Mouse (Mus musculus) liver, embryonic 15.5 days (tissue): ENCODE data around the gene Fgfr2. TPM values are rescaled to one million over a fixed set of nuclear protein-coding genes. Genes with fewer than 3 reads are reported as not detected.
A peak's percentile ranks its signal among the peaks of the same experiment; 100 is the strongest.

Experiments used
- ATAC-seq: fragments of 200-750 bp; cut with Nextera tagmentation; 2 replicates; pipeline ENCODE4 v1.8.0; 2017; ENCODE audit warnings: moderate number of reproducible peaks, mild to moderate bottlenecking, moderate library complexity; ENCODE audit not compliant: insufficient read depth
- H3K27ac ChIP-seq: fragments of 300-500 bp; sonication (generic); replicated peaks from 2 replicates; pipeline ENCODE4 v1.5.1; 2015; ENCODE audit warnings: mild to moderate bottlenecking, inconsistent platforms
- H3K27me3 ChIP-seq: fragments of 300-500 bp; sonication (generic); 2 replicates; pipeline ENCODE4 v1.6.1; 2015; ENCODE audit warnings: mild to moderate bottlenecking, inconsistent platforms
- H3K36me3 ChIP-seq: fragments of 300-500 bp; sonication (generic); replicated peaks from 2 replicates; pipeline ENCODE4 v1.6.1; 2015; ENCODE audit warnings: moderate library complexity, mild to moderate bottlenecking, inconsistent platforms
- H3K4me1 ChIP-seq: fragments of 300-500 bp; sonication (generic); replicated peaks from 2 replicates; pipeline ENCODE4 v1.6.1; 2015; ENCODE audit warnings: inconsistent platforms
- H3K4me2 ChIP-seq: fragments of 300-500 bp; sonication (generic); 2 replicates; pipeline ENCODE4 v1.6.1; 2015; ENCODE audit warnings: moderate library complexity, mild to moderate bottlenecking, inconsistent platforms
- H3K4me3 ChIP-seq: fragments of 300-500 bp; sonication (generic); replicated peaks from 2 replicates; pipeline ENCODE4 v1.5.1; 2015; ENCODE audit warnings: mild to moderate bottlenecking, inconsistent platforms
- H3K9ac ChIP-seq: fragments of 300-500 bp; sonication (generic); 2 replicates; pipeline ENCODE4 v1.6.1; 2015; ENCODE audit warnings: moderate library complexity, mild to moderate bottlenecking, inconsistent platforms
- H3K9me3 ChIP-seq: fragments of 300-500 bp; sonication (generic); replicated peaks from 2 replicates; pipeline ENCODE4 v1.6.1; 2016; ENCODE audit warnings: inconsistent platforms
- WGBS: fragments of 180-500 bp; shearing (Covaris S2); methylation state at CpG from one replicate; pipeline ENCODE4 v1.1.7; 2015; ENCODE audit warnings: mixed read lengths; ENCODE audit not compliant: insufficient replicate concordance; 5-methylcytosine and 5-hydroxymethylcytosine counted together
- polyA plus RNA-seq: library from polyadenylated mRNA; unstranded; fragments of >200 nt; fragmentation: Nextera tagmentation; extraction: Ambion mirVana; gene quantifications from 2 replicates; pipeline ENCODE4 v1.2.1, GENCODE M21; 2015

Gene Fgfr2
- polyA plus RNA-seq, 1 experiment from 2014 or later: 10.5 TPM

- Histone ChIP-seq H3K9me3 (no peaks in the 10 kb centered on the region), H3K36me3 (no peaks in the 10 kb centered on the region), H3K4me3 (no peak overlapping the region), H3K4me1 (peaks cover 47% of the 10 kb centered on the region), H3K4me2 (no peak overlapping the region), H3K27me3 (peaks cover 5% of the 10 kb centered on the region), H3K27ac (no peak overlapping the region), H3K9ac (no peak overlapping the region)
- 52% methylated on average over 7 of the region's 7 CpGs for WGBS
- no peak for ATAC-seq
Measured at GRCm38 (mm10) chr7:132491902-132492301, 631.2 kb downstream of the Fgfr2 start.

- no peak for ATAC-seq
- H3K4me3 ChIP-seq: no peak overlapping the region
- no peak overlapping the region for H3K9ac ChIP-seq
- WGBS: 31% methylated on average over 6 of the region's 6 CpGs
- H3K4me1 ChIP-seq: peaks cover 14% of the 10 kb centered on the region
- no peak overlapping the region for H3K27ac ChIP-seq
- H3K27me3 ChIP-seq: peaks cover 21% of the 10 kb centered on the region
- H3K9me3 ChIP-seq: no peaks in the 10 kb centered on the region
- no peaks in the 10 kb centered on the region for H3K36me3 ChIP-seq
- no peak overlapping the region for H3K4me2 ChIP-seq
Measured at GRCm38 (mm10) chr7:132487361-132487760, 635.8 kb downstream of the Fgfr2 start.

- no peak overlapping the region for H3K27ac ChIP-seq
- no peak overlapping the region for H3K4me3 ChIP-seq
- H3K4me2 ChIP-seq: no peak overlapping the region
- 56% methylated on average over 9 of the region's 9 CpGs for WGBS
- peaks cover 7% of the 10 kb centered on the region for H3K4me1 ChIP-seq
- H3K36me3 ChIP-seq: no peaks in the 10 kb centered on the region
- no peak overlapping the region for H3K9ac ChIP-seq
- H3K27me3 ChIP-seq: peaks cover 24% of the 10 kb centered on the region
- no peak for ATAC-seq
- H3K9me3 ChIP-seq: no peaks in the 10 kb centered on the region
Measured at GRCm38 (mm10) chr7:132486403-132487178, 636.6 kb downstream of the Fgfr2 start.

- Histone ChIP-seq H3K27ac (no peak overlapping the region), H3K9me3 (no peaks in the 10 kb centered on the region), H3K4me2 (no peak overlapping the region), H3K36me3 (no peaks in the 10 kb centered on the region), H3K9ac (no peak overlapping the region), H3K4me1 (no peaks in the 10 kb centered on the region), H3K4me3 (no peak overlapping the region), H3K27me3 (peaks cover 27% of the 10 kb centered on the region)
- ATAC-seq: no peak
- WGBS: 20% methylated on average over 5 of the region's 5 CpGs
Measured at GRCm38 (mm10) chr7:132484424-132484823, 638.7 kb downstream of the Fgfr2 start.

GRCm38 (mm10) chr7:132480696-132481306, 642.3 kb downstream of the Fgfr2 start:
- Histone ChIP-seq H3K9me3 (no peaks in the 10 kb centered on the region), H3K27me3 (peaks cover 26% of the 10 kb centered on the region), H3K27ac (no peak overlapping the region), H3K4me1 (no peaks in the 10 kb centered on the region), H3K4me3 (no peak overlapping the region), H3K36me3 (no peaks in the 10 kb centered on the region), H3K9ac (no peak overlapping the region), H3K4me2 (no peak overlapping the region)
- ATAC-seq: no peak
- 36% methylated on average over 4 of the region's 4 CpGs for WGBS

- WGBS: 68% methylated on average over 9 of the region's 9 CpGs
- no peak for ATAC-seq
- H3K9ac ChIP-seq: no peak overlapping the region
- no peak overlapping the region for H3K4me3 ChIP-seq
- no peaks in the 10 kb centered on the region for H3K36me3 ChIP-seq
- no peak overlapping the region for H3K27ac ChIP-seq
- no peak overlapping the region for H3K4me2 ChIP-seq
- H3K27me3 ChIP-seq: peaks cover 17% of the 10 kb centered on the region
- H3K4me1 ChIP-seq: no peaks in the 10 kb centered on the region
- no peaks in the 10 kb centered on the region for H3K9me3 ChIP-seq
Measured at GRCm38 (mm10) chr7:132478295-132478809, 644.8 kb downstream of the Fgfr2 start.

GRCm38 (mm10) chr7:132477753-132478152, 645.4 kb downstream of the Fgfr2 start:
- no peak for ATAC-seq
- no peaks in the 10 kb centered on the region for H3K36me3 ChIP-seq
- H3K27me3 ChIP-seq: peaks cover 17% of the 10 kb centered on the region
- H3K4me3 ChIP-seq: no peak overlapping the region
- H3K4me2 ChIP-seq: no peak overlapping the region
- H3K9me3 ChIP-seq: no peaks in the 10 kb centered on the region
- H3K9ac ChIP-seq: no peak overlapping the region
- no peak overlapping the region for H3K27ac ChIP-seq
- no peaks in the 10 kb centered on the region for H3K4me1 ChIP-seq
- WGBS: 52% methylated on average over 3 of the region's 3 CpGs

GRCm38 (mm10) chr7:132476491-132476890, 646.7 kb downstream of the Fgfr2 start:
- Histone ChIP-seq H3K4me2 (no peak overlapping the region), H3K4me3 (no peak overlapping the region), H3K36me3 (no peaks in the 10 kb centered on the region), H3K9ac (no peak overlapping the region), H3K4me1 (no peaks in the 10 kb centered on the region), H3K9me3 (no peaks in the 10 kb centered on the region), H3K27ac (no peak overlapping the region), H3K27me3 (peaks cover 13% of the 10 kb centered on the region)
- 71% methylated on average over 2 of the region's 2 CpGs for WGBS
- ATAC-seq: no peak

- no peak overlapping the region for H3K27ac ChIP-seq
- ATAC-seq: 0 out of 2 replicates have a peak, but pooled peaks have one; percentile 51
- H3K9ac ChIP-seq: no peak overlapping the region
- no peaks in the 10 kb centered on the region for H3K9me3 ChIP-seq
- WGBS: 12% methylated on average over 5 of the region's 5 CpGs
- no peak overlapping the region for H3K4me3 ChIP-seq
- no peaks in the 10 kb centered on the region for H3K4me1 ChIP-seq
- peaks cover 7% of the 10 kb centered on the region for H3K27me3 ChIP-seq
- H3K36me3 ChIP-seq: no peaks in the 10 kb centered on the region
- no peak overlapping the region for H3K4me2 ChIP-seq
Measured at GRCm38 (mm10) chr7:132475069-132475468, 648.1 kb downstream of the Fgfr2 start.

GRCm38 (mm10) chr7:132471327-132471726, 651.8 kb downstream of the Fgfr2 start:
- Histone ChIP-seq H3K27me3 (no peaks in the 10 kb centered on the region; the same call in 1 of the 2 replicates), H3K9ac (no peak overlapping the region), H3K9me3 (no peaks in the 10 kb centered on the region), H3K4me1 (no peaks in the 10 kb centered on the region), H3K4me2 (no peak overlapping the region), H3K4me3 (no peak overlapping the region), H3K36me3 (no peaks in the 10 kb centered on the region), H3K27ac (no peak overlapping the region)
- WGBS: 35% methylated on average over 3 of the region's 3 CpGs
- no peak for ATAC-seq

- Histone ChIP-seq H3K4me3 (no peak overlapping the region), H3K27me3 (no peaks in the 10 kb centered on the region; the same call in 1 of the 2 replicates), H3K4me1 (no peaks in the 10 kb centered on the region), H3K27ac (no peak overlapping the region), H3K4me2 (no peak overlapping the region), H3K9ac (no peak overlapping the region), H3K36me3 (no peaks in the 10 kb centered on the region), H3K9me3 (no peaks in the 10 kb centered on the region)
- no peak for ATAC-seq
Measured at GRCm38 (mm10) chr7:132468391-132468790, 654.8 kb downstream of the Fgfr2 start.
